Mouse (Mus musculus): Measurements from ENCODE around the gene Dvl3. TPM values are rescaled to one million over a fixed set of nuclear protein-coding genes. Genes with fewer than 3 reads are reported as not detected.
"Not testable (repeated sequence)": the region's sequence is repeated elsewhere in the genome, so short reads cannot be mapped to it uniquely, and the experiment has no call there.

The Dvl3 gene
- total and polyA plus RNA-seq, 3 experiments, result 2.8 to 51.8 (median 28.2) TPM

DNA sequence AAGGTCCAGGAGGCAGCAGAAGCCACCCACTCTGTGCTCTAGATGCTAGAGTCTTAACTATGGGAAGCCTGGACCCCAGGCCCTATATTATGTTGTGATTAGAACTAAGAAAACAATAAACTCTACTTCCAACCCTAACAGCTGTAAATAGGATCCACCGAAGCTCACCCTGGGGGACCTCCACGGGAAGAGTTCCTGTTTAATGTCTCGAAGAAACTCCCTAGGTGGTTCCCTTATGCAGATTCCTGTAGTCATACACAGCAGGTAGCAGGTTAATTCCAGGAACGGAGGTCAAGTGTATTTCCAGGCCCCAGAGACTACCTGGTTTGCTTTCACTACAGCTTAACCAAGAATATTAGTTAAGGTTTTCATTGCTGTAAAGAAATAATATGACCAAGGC is 31.7 kb upstream of the Dvl3 start:
- DNase-seq (ENCODE audit: low spot score), result no peak
- peaks cover 11% of the 10 kb centered on the region; the same call in 1 of the 2 replicates for H3K27me3 ChIP-seq (ENCODE audit: insufficient read depth, low read length)
- no peaks in the 10 kb centered on the region; the same call in 1 of the 2 replicates for H3K4me1 ChIP-seq (ENCODE audit: insufficient read depth, low read depth, low read length)
- no peak for ATAC-seq (ENCODE audit: extremely low read depth, insufficient number of reproducible peaks, low FRiP score, poor library complexity, severe bottlenecking)
- TF ChIP-seq POLR2AphosphoS5 (IDR thresholded peaks at IDR 0.05; ENCODE audit: insufficient replicate concordance, low read depth, low read length) (no peak), CTCF (IDR thresholded peaks at IDR 0.05; ENCODE audit: low read depth, low read length) (no peak), GATA2 (IDR thresholded peaks at IDR 0.05; ENCODE audit: borderline replicate concordance, low read depth, low read length) (no peak), TAL1 (conservative IDR thresholded peaks at IDR 0.05; ENCODE audit: low read depth, low read length) (no peak), GATA1 (IDR thresholded peaks at IDR 0.05; ENCODE audit: borderline replicate concordance, low read length) (no peak)
- no peaks in the 10 kb centered on the region for H3K36me3 ChIP-seq (replicated peaks)
- H3K4me3 ChIP-seq (ENCODE audit: low read depth, low read length), result no peak overlapping the region
- H3K9me3 ChIP-seq (replicated peaks), result no peaks in the 10 kb centered on the region

DNA sequence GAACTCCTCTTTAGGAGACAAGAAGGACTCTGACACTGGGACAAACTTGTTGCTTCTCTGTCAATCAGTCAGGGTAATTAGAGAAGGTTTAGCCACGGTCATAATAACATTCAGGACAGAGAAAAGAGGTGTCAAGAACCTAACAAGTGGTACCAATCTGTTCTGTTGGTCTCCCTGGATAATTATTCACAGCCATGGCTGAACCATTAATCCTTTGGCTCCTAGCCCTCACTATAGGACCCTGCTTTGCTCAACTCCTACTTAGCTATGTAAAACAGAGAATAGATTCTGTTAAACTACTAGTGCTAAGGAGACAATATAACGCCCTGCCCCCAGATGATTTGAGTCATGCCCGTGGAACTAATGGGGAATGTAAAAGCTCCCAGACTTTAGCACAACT is 30.7 kb upstream of the Dvl3 start:
- Histone ChIP-seq H3K36me3 (replicated peaks) (no peaks in the 10 kb centered on the region), H3K4me1 (ENCODE audit: insufficient read depth, low read depth, low read length) (peaks cover 7% of the 10 kb centered on the region; the same call in 1 of the 2 replicates), H3K9me3 (replicated peaks) (no peaks in the 10 kb centered on the region), H3K27me3 (ENCODE audit: insufficient read depth, low read length) (peaks cover 17% of the 10 kb centered on the region), H3K4me3 (ENCODE audit: low read depth, low read length) (no peak overlapping the region)
- no peak for TF ChIP-seq POLR2AphosphoS5 (IDR thresholded peaks at IDR 0.05; ENCODE audit: insufficient replicate concordance, low read depth, low read length)
- ATAC-seq (ENCODE audit: extremely low read depth, insufficient number of reproducible peaks, low FRiP score, poor library complexity, severe bottlenecking), result no peak
- DNase-seq (ENCODE audit: low spot score), result no peak

DNA sequence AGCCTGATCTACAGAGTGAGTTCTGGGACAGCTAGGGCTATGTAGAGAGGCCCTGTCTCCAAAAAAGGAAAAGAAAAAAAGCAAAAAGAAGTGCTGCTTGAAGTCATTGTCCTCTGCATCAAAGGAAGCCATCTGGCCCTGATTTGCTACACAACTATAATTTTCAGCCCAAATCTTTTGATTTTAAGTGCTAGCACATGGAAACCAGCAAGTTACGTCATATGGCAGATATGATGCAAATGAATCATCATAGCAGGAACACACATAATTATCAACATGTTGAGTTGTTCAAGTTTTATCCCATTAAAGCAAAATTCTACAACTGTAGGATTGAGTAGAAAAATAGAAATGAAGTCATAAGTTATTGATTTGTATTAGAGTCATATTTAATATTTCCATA is 28.6 kb upstream of the Dvl3 start:
- no peak for DNase-seq (ENCODE audit: low spot score)
- H3K36me3 ChIP-seq (replicated peaks), result no peaks in the 10 kb centered on the region
- H3K4me3 ChIP-seq (ENCODE audit: low read depth, low read length), result no peak overlapping the region
- no peaks in the 10 kb centered on the region for H3K9me3 ChIP-seq (replicated peaks)
- H3K27me3 ChIP-seq (ENCODE audit: insufficient read depth, low read length), result peaks cover 17% of the 10 kb centered on the region
- ATAC-seq (ENCODE audit: extremely low read depth, insufficient number of reproducible peaks, low FRiP score, poor library complexity, severe bottlenecking), result no peak
- no peak for TF ChIP-seq TAL1 (conservative IDR thresholded peaks at IDR 0.05; ENCODE audit: low read depth, low read length)
- TF ChIP-seq GATA2 (IDR thresholded peaks at IDR 0.05; ENCODE audit: borderline replicate concordance, low read depth, low read length), result no peak
- TF ChIP-seq CTCF (IDR thresholded peaks at IDR 0.05; ENCODE audit: low read depth, low read length), result no peak
- TF ChIP-seq GATA1 (IDR thresholded peaks at IDR 0.05; ENCODE audit: borderline replicate concordance, low read length), result no peak
- TF ChIP-seq POLR2AphosphoS5 (IDR thresholded peaks at IDR 0.05; ENCODE audit: insufficient replicate concordance, low read depth, low read length), result no peak
- peaks cover 7% of the 10 kb centered on the region; the same call in 1 of the 2 replicates for H3K4me1 ChIP-seq (ENCODE audit: insufficient read depth, low read depth, low read length)

DNA sequence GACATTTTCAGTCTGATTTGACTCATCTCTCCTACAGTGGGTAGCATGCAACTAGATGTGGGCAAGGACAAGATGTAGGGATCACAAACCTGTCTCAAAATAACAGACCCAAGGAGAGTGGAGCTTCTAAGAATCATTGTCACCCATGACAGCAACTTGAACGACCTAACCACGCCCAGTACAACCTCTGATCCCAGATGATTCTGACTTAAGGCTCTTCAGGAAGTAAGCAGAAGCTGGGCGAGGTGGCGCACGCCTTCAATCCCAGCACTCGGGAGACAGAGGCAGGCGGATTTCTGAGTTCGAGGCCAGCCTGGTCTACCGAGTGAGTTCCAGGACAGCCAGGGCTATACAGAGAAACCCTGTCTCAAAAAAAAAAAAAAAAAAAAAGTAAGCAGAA is 28.0 kb upstream of the Dvl3 start:
- DNase-seq (ENCODE audit: low spot score); H3K4me1 ChIP-seq (ENCODE audit: insufficient read depth, low read depth, low read length); H3K9me3 ChIP-seq (replicated peaks); ATAC-seq (ENCODE audit: extremely low read depth, insufficient number of reproducible peaks, low FRiP score, poor library complexity, severe bottlenecking); H3K36me3 ChIP-seq (replicated peaks); H3K4me3 ChIP-seq (ENCODE audit: low read depth, low read length): not testable (repeated sequence)
- H3K27me3 ChIP-seq (ENCODE audit: insufficient read depth, low read length), result peaks cover 17% of the 10 kb centered on the region

DNA sequence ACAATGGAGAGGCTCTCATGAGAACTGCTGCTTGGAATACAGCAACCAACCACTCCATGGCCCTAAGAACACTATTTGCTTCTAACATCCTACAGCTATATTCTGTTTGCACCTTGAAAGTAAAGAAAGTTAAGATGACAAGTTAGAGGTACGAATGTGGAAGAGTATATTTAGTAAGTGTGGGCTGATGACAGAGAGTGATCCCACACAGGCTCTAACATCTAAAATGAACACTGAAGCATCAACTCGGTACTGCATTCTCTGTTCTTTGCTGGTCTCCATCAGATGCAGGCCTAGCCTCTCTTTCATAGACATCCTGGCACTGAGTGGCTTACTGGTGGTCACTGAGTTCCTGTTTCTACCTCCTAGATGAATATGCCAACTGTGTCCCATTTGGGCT is 27.5 kb upstream of the Dvl3 start:
- no peaks in the 10 kb centered on the region for H3K36me3 ChIP-seq (replicated peaks)
- no peak overlapping the region for H3K4me3 ChIP-seq (ENCODE audit: low read depth, low read length)
- TF ChIP-seq GATA2 (IDR thresholded peaks at IDR 0.05; ENCODE audit: borderline replicate concordance, low read depth, low read length) (no peak), CTCF (IDR thresholded peaks at IDR 0.05; ENCODE audit: low read depth, low read length) (no peak), GATA1 (IDR thresholded peaks at IDR 0.05; ENCODE audit: borderline replicate concordance, low read length) (no peak), POLR2AphosphoS5 (IDR thresholded peaks at IDR 0.05; ENCODE audit: insufficient replicate concordance, low read depth, low read length) (no peak), TAL1 (conservative IDR thresholded peaks at IDR 0.05; ENCODE audit: low read depth, low read length) (no peak)
- ATAC-seq (ENCODE audit: extremely low read depth, insufficient number of reproducible peaks, low FRiP score, poor library complexity, severe bottlenecking) (no peak), DNase-seq (ENCODE audit: low spot score) (no peak)
- H3K27me3 ChIP-seq (ENCODE audit: insufficient read depth, low read length), result peaks cover 17% of the 10 kb centered on the region
- peaks cover 7% of the 10 kb centered on the region; the same call in 1 of the 2 replicates for H3K4me1 ChIP-seq (ENCODE audit: insufficient read depth, low read depth, low read length)
- H3K9me3 ChIP-seq (replicated peaks), result no peaks in the 10 kb centered on the region

DNA sequence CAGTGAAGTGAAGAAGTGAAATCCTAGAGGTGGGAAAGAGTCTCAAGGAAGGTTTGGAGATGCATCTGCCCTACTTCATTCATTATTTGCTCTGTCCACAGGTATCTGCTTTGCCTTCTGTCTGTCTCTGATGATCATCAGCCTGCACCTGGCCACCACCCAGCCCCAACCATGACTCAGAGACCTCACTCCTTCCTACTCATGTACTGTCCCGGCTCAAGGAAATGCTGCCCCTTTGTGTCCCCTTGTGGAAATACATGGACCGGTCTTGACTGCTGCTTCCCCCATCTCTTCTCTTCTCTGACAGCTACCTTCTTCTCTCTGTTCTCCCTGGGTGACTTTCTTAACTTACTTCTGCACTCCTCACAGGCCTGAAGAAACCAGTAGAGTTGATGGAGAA is 26.2 kb upstream of the Dvl3 start:
- TF ChIP-seq POLR2AphosphoS5 (IDR thresholded peaks at IDR 0.05; ENCODE audit: insufficient replicate concordance, low read depth, low read length) (no peak), GATA1 (IDR thresholded peaks at IDR 0.05; ENCODE audit: borderline replicate concordance, low read length) (no peak), CTCF (IDR thresholded peaks at IDR 0.05; ENCODE audit: low read depth, low read length) (no peak), TAL1 (conservative IDR thresholded peaks at IDR 0.05; ENCODE audit: low read depth, low read length) (no peak), GATA2 (IDR thresholded peaks at IDR 0.05; ENCODE audit: borderline replicate concordance, low read depth, low read length) (no peak)
- ATAC-seq (ENCODE audit: extremely low read depth, insufficient number of reproducible peaks, low FRiP score, poor library complexity, severe bottlenecking) (no peak), DNase-seq (ENCODE audit: low spot score) (no peak)
- Histone ChIP-seq H3K27me3 (ENCODE audit: insufficient read depth, low read length) (peaks cover 14% of the 10 kb centered on the region), H3K9me3 (replicated peaks) (no peaks in the 10 kb centered on the region), H3K36me3 (replicated peaks) (no peaks in the 10 kb centered on the region), H3K4me1 (ENCODE audit: insufficient read depth, low read depth, low read length) (peaks cover 8% of the 10 kb centered on the region; the same call in 1 of the 2 replicates), H3K4me3 (ENCODE audit: low read depth, low read length) (no peak overlapping the region)

DNA sequence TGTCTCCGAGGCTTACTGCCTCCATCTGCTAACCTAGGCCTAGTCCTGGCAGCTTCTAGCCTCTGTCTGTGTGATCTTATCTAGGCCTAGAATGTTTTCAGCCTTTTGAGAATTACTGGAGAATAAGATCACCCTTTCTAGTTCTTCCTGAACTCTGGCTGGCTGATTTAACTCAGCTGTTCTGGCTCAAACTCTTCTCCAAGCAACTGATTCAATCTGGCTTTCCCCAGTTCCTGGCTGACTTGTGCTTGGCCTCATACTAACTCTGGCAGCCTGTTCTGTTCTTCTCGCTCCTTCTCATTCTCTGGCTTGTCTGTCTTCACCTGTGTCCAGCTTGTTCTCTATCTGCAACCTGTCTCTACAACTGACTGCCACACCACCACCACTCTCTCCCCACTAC is 25.5 kb upstream of the Dvl3 start:
- H3K4me3 ChIP-seq (ENCODE audit: low read depth, low read length), result no peak overlapping the region
- H3K27me3 ChIP-seq (ENCODE audit: insufficient read depth, low read length), result peaks cover 9% of the 10 kb centered on the region
- H3K36me3 ChIP-seq (replicated peaks), result no peaks in the 10 kb centered on the region
- H3K9me3 ChIP-seq (replicated peaks), result no peaks in the 10 kb centered on the region
- H3K4me1 ChIP-seq (ENCODE audit: insufficient read depth, low read depth, low read length), result peaks cover 9% of the 10 kb centered on the region; the same call in 1 of the 2 replicates
- TF ChIP-seq CTCF (IDR thresholded peaks at IDR 0.05; ENCODE audit: low read depth, low read length) (no peak), TAL1 (conservative IDR thresholded peaks at IDR 0.05; ENCODE audit: low read depth, low read length) (no peak), POLR2AphosphoS5 (IDR thresholded peaks at IDR 0.05; ENCODE audit: insufficient replicate concordance, low read depth, low read length) (no peak), GATA1 (IDR thresholded peaks at IDR 0.05; ENCODE audit: borderline replicate concordance, low read length) (no peak), GATA2 (IDR thresholded peaks at IDR 0.05; ENCODE audit: borderline replicate concordance, low read depth, low read length) (no peak)
- ATAC-seq (ENCODE audit: extremely low read depth, insufficient number of reproducible peaks, low FRiP score, poor library complexity, severe bottlenecking) (no peak), DNase-seq (ENCODE audit: low spot score) (no peak)
